In genomic region chr4:123337693-123338092, GRCm38 (mm10) we compare ENCODE assay signal across 21 mouse cellular contexts. TPM values are rescaled to one million over a fixed set of nuclear protein-coding genes. Genes with fewer than 3 reads are reported as not detected.
A peak's percentile ranks its signal among the peaks of the same experiment; 100 is the strongest.
DNase-seq lines count a peak whose midpoint lies in the region; ATAC-seq lines count a peak whose summit lies in the region.
"Had no signal": no experiment of that assay in that cellular context is flagged by ENCODE, and none has a peak within 500 bp of the region (broad histone marks: within the 10 kb centered on the region; RNA-seq: fewer than 3 reads in every experiment).

No protein-coding gene starts in this region.

- no peaks in the 10 kb centered on the region for H3K4me1 ChIP-seq in kidney, embryonic 14.5 days (ENCODE audit: control insufficient read depth, insufficient read depth, low read length)

- no peak overlapping the region for H3K27ac ChIP-seq in kidney, embryonic 14.5 days (ENCODE audit: low read depth, low read length)
- H3K27ac ChIP-seq: heart, adult 2 months; hindbrain, embryonic 15.5 days had no signal

- H3K27me3 ChIP-seq in kidney, embryonic 14.5 days (ENCODE audit: control insufficient read depth, insufficient read depth, low read length) = peaks cover 26% of the 10 kb centered on the region

- H3K9me3 ChIP-seq in kidney, embryonic 14.5 days (ENCODE audit: control insufficient read depth, low read length) = no peaks in the 10 kb centered on the region
- H3K9me3 ChIP-seq: hindbrain, embryonic 15.5 days had no signal

- H3K4me3 ChIP-seq in kidney, embryonic 14.5 days (ENCODE audit: low read length) = no peak overlapping the region
- H3K4me3 ChIP-seq: heart, adult 2 months; hindbrain, embryonic 15.5 days had no signal

- no peak for ATAC-seq in kidney, embryonic 14.5 days (ENCODE audit: low FRiP score, low TSS enrichment)
- no peak for ATAC-seq in megakaryocyte, adult 5-6 weeks (ENCODE audit: poor library complexity, severe bottlenecking)
- ATAC-seq: forebrain, postnatal 0 days; inflammation-experienced regulatory T-cells, adult 6 months had no signal

- no peak overlapping the region for H3K4me2 ChIP-seq in kidney, embryonic 14.5 days (replicated peaks; ENCODE audit: low read depth, low read length)
- H3K4me2 ChIP-seq: heart, embryonic 11.5 days; hindbrain, embryonic 15.5 days had no signal

- 76% methylated on average over 4 of the region's 4 CpGs for WGBS in kidney, embryonic 14.5 days

- no peak overlapping the region for H3K9ac ChIP-seq in kidney, embryonic 14.5 days (ENCODE audit: low read depth, low read length)
- H3K9ac ChIP-seq: forebrain, postnatal 0 days; hindbrain, embryonic 15.5 days had no signal

- H3K36me3 ChIP-seq in kidney, embryonic 14.5 days (ENCODE audit: control insufficient read depth, insufficient read depth, low read length) = no peaks in the 10 kb centered on the region
- H3K36me3 ChIP-seq: hindbrain, embryonic 15.5 days had no signal

- DNase-seq in kidney, postnatal 10 days = peak; percentile 40
- peak; percentile 26 for DNase-seq in 3T3-L1 (ENCODE audit: low read depth, low spot score)
- peak; percentile 37 for DNase-seq in 416B (ENCODE audit: low read depth)
- DNase-seq in NIH3T3 (ENCODE audit: low read depth) = peak; percentile 53
- no peak for DNase-seq in layer of hippocampus, adult 9-10 months (ENCODE audit: low spot score)
- DNase-seq: adrenal gland, postnatal 10 days; cerebellum, adult 18-20 months; forebrain, postnatal 0 days; gastrocnemius, postnatal 14 days; heart, adult 2 months; kidney, adult 11 months had no signal

RNA-seq across cellular contexts. Expression of gene Bmp8a, which starts 5.4 kb away (rescaled TPM):
- 0.20 TPM in 1 of 2 replicates, not detected in the other for polyA plus RNA-seq in kidney, embryonic 14.5 days (2014; fragmentation: Nextera tagmentation; extraction: Ambion mirVana)
- total RNA-seq in megakaryocyte, adult 5-6 weeks (2015) = not detected in 2 replicates
- not detected in 2 replicates for total RNA-seq in megakaryocyte, adult 5-6 weeks (2017)
- total RNA-seq: heart, adult 2 months had no signal
- polyA plus RNA-seq: heart, adult 2 months; inflammation-experienced regulatory T-cells, adult 6 months had no signal

RNA-seq across cellular contexts. Expression of gene Oxct2a, which starts 14.3 kb away (rescaled TPM):
- not detected in 2 replicates for polyA plus RNA-seq in kidney, embryonic 14.5 days (2014; fragmentation: Nextera tagmentation; extraction: Ambion mirVana)
- not detected in 2 replicates for total RNA-seq in megakaryocyte, adult 5-6 weeks (2015)
- not detected in 2 replicates for total RNA-seq in megakaryocyte, adult 5-6 weeks (2017)
- total RNA-seq: heart, adult 2 months; heart, postnatal 25 days had no signal
- polyA plus RNA-seq: embryonic facial prominence, embryonic 11.5 days; forebrain, embryonic 11.5 days; heart, embryonic 11.5 days; heart, embryonic 16.5 days; hindbrain, embryonic 11.5 days; hindbrain, embryonic 15.5 days; inflammation-experienced regulatory T-cells, adult 6 months had no signal
